Mouse (Mus musculus): ENCODE results near the gene Bfsp2. TPM values are rescaled to one million over a fixed set of nuclear protein-coding genes. Genes with fewer than 3 reads are reported as not detected.

Gene Bfsp2
- polyA plus RNA-seq, 1 experiment from 2014 or later: 2.3 TPM

GRCm38 (mm10) chr9:103376346-103377320 lies 103.6 kb downstream of the Bfsp2 start:
- Histone ChIP-seq H3K36me3 (no peaks in the 10 kb centered on the region), H3K4me2 (replicated peaks) (no peak overlapping the region), H3K4me3 (no peak overlapping the region), H3K27ac (replicated peaks) (no peak overlapping the region), H3K9me3 (no peaks in the 10 kb centered on the region), H3K9ac (replicated peaks) (no peak overlapping the region), H3K4me1 (no peaks in the 10 kb centered on the region), H3K27me3 (no peaks in the 10 kb centered on the region)
- 72% methylated on average over 7 of the region's 7 CpGs for WGBS
- no peak for ATAC-seq (replicated peaks)

Other genes with a start within 250 kb of the Bfsp2 start
- gene Trf, start 250.0 kb downstream of the Bfsp2 start, polyA plus RNA-seq (2015; fragmentation: Nextera tagmentation; extraction: Ambion mirVana): 25.5 and 25.7 TPM in 2 replicates
- gene 1300017J02Rik, start 175.3 kb downstream of the Bfsp2 start, polyA plus RNA-seq (2015; fragmentation: Nextera tagmentation; extraction: Ambion mirVana): 1.4 and 1.6 TPM in 2 replicates
- 38.4 and 38.5 TPM in 2 replicates for gene Topbp1, start 175.2 kb downstream of the Bfsp2 start, polyA plus RNA-seq (2015; fragmentation: Nextera tagmentation; extraction: Ambion mirVana)
- 74.1 and 92.1 TPM in 2 replicates for gene Cdv3, start 114.6 kb downstream of the Bfsp2 start, polyA plus RNA-seq (2015; fragmentation: Nextera tagmentation; extraction: Ambion mirVana)